Mouse (Mus musculus) Patski (cell line): ENCODE data around the gene Smdt1. TPM values are rescaled to one million over a fixed set of nuclear protein-coding genes. Genes with fewer than 3 reads are reported as not detected.
A peak's percentile ranks its signal among the peaks of the same experiment; 100 is the strongest.

Experiments
- ATAC-seq: fragments of 100-300 bp; one replicate; pipeline ENCODE4 v1.8.0; 2021
- CTCF ChIA-PET: fragments of 350-600 bp; sonication (Branson Sonifier 250); formaldehyde crosslinking; loops from one replicate; lab custom pipeline; 2022; ENCODE audit warnings: inconsistent platforms; lab: Charles Lee
- POLR2A ChIA-PET: fragments of 350-600 bp; sonication (Branson Sonifier 250); formaldehyde crosslinking; loops from one replicate; lab custom pipeline; 2022; ENCODE audit warnings: antibody characterized with exemption, inconsistent platforms; lab: Charles Lee
- DNase-seq: peaks from one replicate; pipeline ENCODE4 v3.0.0-alpha.2; 2011; ENCODE audit warnings: low read depth, low spot score
- H3K27me3 ChIP-seq: fragments of 371-371 bp; one replicate; pipeline ENCODE4 v1.5.1; 2021
- CTCF ChIP-seq: fragments of 100-300 bp; IDR thresholded peaks from one replicate; pipeline ENCODE4 v1.5.1; 2021
- in situ Hi-C: fragments of 300-500 bp; cut with MboI; formaldehyde crosslinking; loops from 3 replicates; pipeline ENCODE4 v1.11.1; 2018; ENCODE audit warnings: low pct_unique_long_range_greater_than_20kb, mixed read lengths
- polyA plus RNA-seq: library from polyadenylated mRNA; unstranded; gene quantifications from one replicate; pipeline ENCODE4 v1.2.3, GENCODE M21; 2021

Gene Smdt1
- 185 TPM for polyA plus RNA-seq

DNA sequence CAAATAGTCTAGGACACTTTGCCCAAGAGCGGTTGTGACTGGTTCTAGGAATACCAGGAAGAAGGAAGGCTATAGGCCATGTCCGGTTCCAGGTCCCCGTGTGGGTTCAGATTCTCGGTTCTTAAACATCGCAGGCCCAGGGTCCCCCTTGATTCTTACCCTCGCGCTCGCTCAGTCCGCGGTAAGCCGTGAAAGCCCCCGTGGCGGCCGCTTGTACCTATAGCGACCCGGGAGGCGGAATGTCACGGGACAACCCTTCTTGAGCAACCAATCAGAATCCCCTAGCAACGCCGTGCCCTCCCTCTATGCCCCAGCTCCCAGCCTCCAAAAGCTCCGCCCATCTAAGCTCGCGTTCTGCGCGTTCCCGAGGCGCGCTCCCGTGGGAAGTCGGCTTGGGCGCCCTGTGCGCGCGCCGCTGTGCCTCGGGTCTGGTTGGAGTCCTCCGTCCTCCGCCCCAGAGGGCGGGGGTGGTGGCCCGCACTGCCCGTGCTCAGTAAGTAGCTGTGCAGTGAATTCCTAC lies at the start of gene Smdt1, which contains the start of the genes Naga and Pheta2:
Gene Smdt1, plus strand, starts transcription at position 367 of the 520 bp plus-strand sequence.
Gene Naga, minus strand, starts transcription at position 333 of the 520 bp plus-strand sequence.
Gene Pheta2, plus strand, starts transcription at position 350 of the 520 bp plus-strand sequence.
- in situ Hi-C loops: no loop called here
- TF ChIP-seq CTCF: no peak
- peak; percentile 79 for DNase-seq
- ChIA-PET CTCF (interaction anchor here (1.1 to 1.8 kb wide), 3 partner anchors 14 to 19 kb away, joined by 3 to 6 read pairs (median 5); partner anchors contain the start of gene Ndufa6), POLR2A (interaction anchor here (0.8 to 1.5 kb wide), 3 partner anchors 14 to 57 kb away, joined by 3 to 9 read pairs (median 3); no protein-coding TSS in a partner anchor)
- ATAC-seq: peak; percentile 88
- no peaks in the 10 kb centered on the region for H3K27me3 ChIP-seq

- TF ChIP-seq CTCF: no peak
- DNase-seq (no peak), ATAC-seq (no peak)
- POLR2A ChIA-PET: no interaction called here
- peaks cover 3% of the 10 kb centered on the region for H3K27me3 ChIP-seq
- in situ Hi-C loops: no loop called here
- CTCF ChIA-PET: no interaction called here
Observed at GRCm38 (mm10) chr15:82290252-82290651, 48.5 kb upstream of the Smdt1 start.

- no peak for TF ChIP-seq CTCF
- H3K27me3 ChIP-seq: no peaks in the 10 kb centered on the region
- ATAC-seq (no peak), DNase-seq (no peak)
- ChIA-PET CTCF (interaction anchor here (0.9 kb wide), 1 partner anchor 16 kb away, joined by 3 read pairs; no protein-coding TSS in a partner anchor), POLR2A (interaction anchor here (0.5 to 1.8 kb wide), 2 partner anchors 8 to 46 kb away, joined by 3 read pairs; partner anchors contain the start of genes Naga, Pheta2 and Smdt1)
- in situ Hi-C loops: no loop called here
Observed at GRCm38 (mm10) chr15:82292851-82293250, 45.9 kb upstream of the Smdt1 start.

GRCm38 (mm10) chr15:82293271-82293711 lies 45.5 kb upstream of the Smdt1 start:
- POLR2A ChIA-PET: no interaction called here
- no peak for TF ChIP-seq CTCF
- no peaks in the 10 kb centered on the region for H3K27me3 ChIP-seq
- in situ Hi-C loops: no loop called here
- peak; percentile 97 for ATAC-seq
- peak; percentile 61 for DNase-seq
- CTCF ChIA-PET: interaction anchor here (0.9 kb wide), 1 partner anchor 16 kb away, joined by 3 read pairs; no protein-coding TSS in a partner anchor

DNA sequence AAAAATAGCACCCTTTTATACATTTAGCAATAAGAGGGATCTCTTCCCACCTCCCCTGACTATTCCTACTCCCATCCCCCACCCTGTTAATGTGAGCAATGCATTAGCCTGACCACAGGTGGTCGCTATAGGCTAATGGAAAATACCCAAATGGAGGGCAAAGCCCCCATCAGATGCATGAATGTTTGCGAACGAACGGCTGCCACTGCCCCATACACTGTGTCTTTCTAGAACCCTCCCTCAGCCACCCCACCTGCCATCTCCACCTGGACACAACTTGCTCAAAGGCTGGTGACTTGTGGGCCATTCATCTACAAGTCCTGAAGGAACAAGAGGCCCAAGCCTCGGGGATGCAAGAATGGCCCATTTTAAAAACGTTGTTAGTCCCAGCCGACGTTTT lies 44.7 kb upstream of the Smdt1 start:
- DNase-seq (no peak), ATAC-seq (no peak)
- no peak for TF ChIP-seq CTCF
- ChIA-PET POLR2A (no interaction called here), CTCF (interaction anchor here (0.9 kb wide), 1 partner anchor 17 kb away, joined by 3 read pairs; no protein-coding TSS in a partner anchor)
- in situ Hi-C loops: no loop called here
- H3K27me3 ChIP-seq: no peaks in the 10 kb centered on the region

GRCm38 (mm10) chr15:82298764-82299561 lies 39.8 kb upstream of the Smdt1 start, which contains the start of gene Wbp2nl:
Gene Wbp2nl, plus strand, starts transcription at chr15:82298954.
- in situ Hi-C loops: no loop called here
- peaks cover 5% of the 10 kb centered on the region for H3K27me3 ChIP-seq
- no peak for TF ChIP-seq CTCF
- no peak for ATAC-seq
- POLR2A ChIA-PET: interaction anchor here (0.6 kb wide), 1 partner anchor 602 kb away, joined by 3 read pairs; no protein-coding TSS in a partner anchor
- no peak for DNase-seq
- CTCF ChIA-PET: interaction anchor here (0.9 to 1.4 kb wide), 2 partner anchors 19 to 28 kb away, joined by 3 read pairs; no protein-coding TSS in a partner anchor

GRCm38 (mm10) chr15:82307107-82307506 lies 31.7 kb upstream of the Smdt1 start:
- in situ Hi-C loops: no loop called here
- ATAC-seq: no peak
- POLR2A ChIA-PET: no interaction called here

DNA sequence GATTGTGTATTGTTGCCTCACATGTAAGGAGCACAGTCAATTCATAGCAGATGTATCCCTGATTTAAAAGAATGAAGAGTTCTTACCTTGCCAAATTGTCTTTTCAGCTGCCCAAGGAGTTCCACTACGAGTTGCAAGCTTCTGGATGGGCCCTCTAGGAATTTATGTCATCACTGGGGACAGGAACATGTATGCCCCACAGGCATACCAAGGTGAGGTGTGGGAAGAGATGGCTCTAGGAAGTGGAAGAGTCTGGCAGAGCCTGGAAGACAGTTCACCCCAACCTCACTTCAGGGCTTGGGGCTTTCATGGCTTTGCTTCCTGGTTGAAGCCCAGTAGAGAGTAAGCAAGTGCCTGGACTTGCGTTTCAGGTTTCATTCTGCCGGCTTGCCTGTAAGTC lies 30.3 kb upstream of the Smdt1 start:
- in situ Hi-C loops: no loop called here
- ATAC-seq: no peak
- H3K27me3 ChIP-seq: peaks cover 15% of the 10 kb centered on the region
- no peak for TF ChIP-seq CTCF
- ChIA-PET CTCF (no interaction called here), POLR2A (interaction anchor here (0.5 kb wide), 1 partner anchor 44 kb away, joined by 6 read pairs; no protein-coding TSS in a partner anchor)
- no peak for DNase-seq

More at GRCm38 (mm10) chr15:82307107-82307506, 31.7 kb upstream of the Smdt1 start:
- CTCF ChIA-PET: interaction anchor here (1.2 kb wide), 1 partner anchor 15 kb away, joined by 3 read pairs; no protein-coding TSS in a partner anchor
- peaks cover 12% of the 10 kb centered on the region for H3K27me3 ChIP-seq
- DNase-seq: no peak
- no peak for TF ChIP-seq CTCF

GRCm38 (mm10) chr15:82317839-82318238 lies 20.9 kb upstream of the Smdt1 start:
- DNase-seq (no peak), ATAC-seq (no peak)
- in situ Hi-C loops: no loop called here
- POLR2A ChIA-PET: interaction anchor here (0.9 kb wide), 1 partner anchor 32 kb away, joined by 4 read pairs; no protein-coding TSS in a partner anchor
- TF ChIP-seq CTCF: no peak
- CTCF ChIA-PET: no interaction called here
- no peaks in the 10 kb centered on the region for H3K27me3 ChIP-seq

- in situ Hi-C loops: no loop called here
- no peaks in the 10 kb centered on the region for H3K27me3 ChIP-seq
- CTCF ChIA-PET: interaction anchor here (1.0 to 1.1 kb wide), 2 partner anchors 18 to 53 kb away, joined by 3 read pairs; no protein-coding TSS in a partner anchor
- ATAC-seq (no peak), DNase-seq (no peak)
- POLR2A ChIA-PET: no interaction called here
- TF ChIP-seq CTCF: no peak
Observed at GRCm38 (mm10) chr15:82319613-82320012, 19.1 kb upstream of the Smdt1 start.
